Mouse (Mus musculus) retina, adult 2 months (tissue): ENCODE results near the gene Sdc4.
A peak's percentile ranks its signal among the peaks of the same experiment; 100 is the strongest.

Experiments
- DNase-seq: peaks from one replicate; pipeline ENCODE4 v3.0.0-alpha.2; 2012; ENCODE audit warnings: low read depth, low spot score

Gene Sdc4

DNA sequence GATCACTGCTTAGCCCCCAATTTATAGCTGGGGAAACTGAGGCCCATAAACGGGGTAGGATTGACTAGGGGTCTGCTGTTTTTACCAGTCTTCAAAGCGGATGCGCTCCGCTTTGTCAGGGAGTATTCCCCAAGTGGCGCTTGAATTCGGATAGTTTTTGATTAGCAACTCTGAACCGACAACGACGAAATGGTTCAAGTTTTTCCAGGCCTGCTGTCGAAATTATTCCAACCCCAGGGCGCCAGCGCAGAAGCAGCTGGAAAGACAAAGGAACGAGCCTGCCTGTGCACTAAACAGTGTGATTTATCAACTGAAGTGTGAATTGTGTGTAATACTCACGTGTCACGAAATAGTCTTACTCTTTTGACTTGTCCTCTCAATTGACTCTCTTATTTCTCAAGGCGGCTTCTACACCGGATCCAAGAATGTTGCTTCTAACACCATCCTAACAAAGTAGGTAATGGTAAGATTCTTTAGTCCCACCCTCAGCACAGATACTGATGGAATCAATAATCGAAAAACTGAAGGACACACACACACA lies at the start of gene Sdc4:
Gene Sdc4, minus strand, starts transcription at position 428 of the 541 bp plus-strand sequence.
- DNase-seq, result no peak

DNA sequence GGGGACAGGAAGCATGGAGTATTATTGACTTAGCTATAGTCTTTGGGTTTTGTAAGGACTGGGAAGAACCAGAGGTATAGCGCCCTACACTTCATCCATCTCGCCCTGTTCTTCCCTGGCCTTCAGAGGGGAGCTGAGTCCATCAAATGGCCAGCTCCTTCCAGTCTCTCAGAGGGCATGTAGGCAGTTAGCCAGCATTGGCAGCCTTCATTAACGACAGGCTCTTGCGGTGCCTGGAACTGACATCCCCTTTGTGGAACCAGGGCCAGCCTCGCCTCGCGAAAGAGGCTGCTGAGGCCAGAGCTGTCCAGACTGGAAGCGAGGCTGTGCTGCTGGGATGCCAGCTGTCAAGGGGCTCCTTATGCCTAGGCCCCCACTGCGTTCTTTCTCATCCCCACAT lies 44.1 kb upstream of the Sdc4 start:
- DNase-seq, result no peak

DNA sequence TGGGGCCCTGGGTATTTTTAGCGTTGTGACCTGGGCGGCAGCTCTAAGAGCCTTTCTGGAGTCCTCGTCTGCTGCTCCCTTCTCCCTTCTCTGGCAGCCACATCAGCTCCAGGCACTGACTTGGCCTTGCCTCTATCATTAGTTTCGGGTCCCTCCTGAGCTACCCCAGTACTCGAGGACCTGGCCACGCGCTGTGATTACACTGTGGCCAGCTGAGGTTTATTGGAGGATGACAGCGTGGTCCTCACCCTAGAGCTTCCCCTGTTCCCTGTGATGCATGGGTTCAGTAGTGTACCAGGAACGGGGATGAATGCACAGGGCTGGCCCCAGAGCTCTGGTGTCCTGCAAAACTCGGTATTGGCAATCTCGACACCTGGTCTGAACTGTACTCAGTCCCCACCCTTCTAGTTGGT lies 43.4 kb upstream of the Sdc4 start:
- no peak for DNase-seq

DNA sequence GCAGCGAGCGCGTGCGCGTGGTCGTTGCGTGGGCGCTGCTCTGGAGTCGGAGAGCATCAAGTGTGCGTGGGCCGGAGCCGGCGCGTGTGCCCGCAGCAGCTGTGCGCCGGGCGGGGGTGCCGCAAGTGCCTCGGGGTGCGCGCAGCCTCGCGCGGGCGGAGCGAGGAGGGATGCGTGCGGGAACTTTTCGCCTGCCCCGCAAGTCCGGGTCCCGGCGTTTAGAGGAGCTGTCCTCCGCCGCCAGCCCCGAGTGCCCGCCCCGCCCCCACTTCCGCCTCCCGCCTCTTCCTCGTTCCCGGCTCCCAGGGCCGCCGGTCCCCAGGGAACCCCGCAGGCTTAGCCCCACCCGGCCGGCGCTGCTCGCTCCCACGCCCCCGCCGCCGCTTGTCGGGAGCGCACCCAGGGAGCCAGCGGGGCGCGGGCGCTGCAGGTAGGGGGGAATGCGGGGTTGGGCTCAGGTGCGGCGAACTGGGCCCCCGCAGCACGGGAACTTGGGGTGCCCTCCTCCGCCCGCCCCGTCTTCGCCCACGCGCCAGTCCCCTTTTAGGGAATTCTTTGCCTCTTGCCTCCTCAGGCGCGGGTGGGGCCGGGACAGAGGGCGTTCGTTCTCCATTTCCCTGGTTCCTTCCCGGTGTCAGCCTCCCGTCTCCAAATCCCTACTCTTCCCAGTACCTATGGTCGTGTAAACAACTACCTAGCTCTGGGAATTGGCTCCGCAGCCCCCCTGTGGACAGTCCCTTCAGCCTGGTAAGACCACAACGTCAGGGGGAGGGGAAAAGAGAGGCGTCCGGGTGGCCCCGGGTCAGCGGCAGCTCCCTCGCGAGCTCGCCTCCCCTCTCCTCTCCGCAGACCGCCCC lies 42.8 kb upstream of the Sdc4 start:
- no peak for DNase-seq

DNA sequence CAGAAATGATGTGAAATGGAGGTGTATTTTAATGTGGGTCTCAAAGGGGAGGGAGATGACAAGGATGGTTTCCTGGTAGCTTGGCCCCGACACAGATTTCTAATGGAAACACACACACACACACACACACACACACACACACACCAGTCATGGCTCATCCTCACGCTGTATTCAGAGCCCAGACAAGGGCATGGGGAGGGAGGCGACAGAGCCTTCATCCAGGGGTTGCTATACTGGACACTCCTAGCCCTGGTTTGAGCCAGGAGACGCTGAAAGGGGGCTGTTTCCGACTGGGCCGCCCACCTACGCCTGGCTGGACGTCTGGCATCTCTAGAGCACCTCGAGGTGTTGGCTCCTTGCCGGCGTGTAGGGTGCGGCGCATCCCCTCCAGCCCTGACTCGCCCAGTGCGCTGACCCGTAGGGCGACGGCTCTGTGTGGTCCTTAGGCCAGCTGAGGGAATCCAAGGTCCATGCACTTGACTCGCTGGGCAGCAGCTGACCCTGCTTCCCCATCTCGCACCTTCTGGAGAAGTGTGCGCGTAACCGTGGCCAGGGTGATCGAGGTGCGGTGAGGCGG lies 42.1 kb upstream of the Sdc4 start, which contains the start of gene Dbndd2:
Gene Dbndd2, plus strand, starts transcription at position 426 of the 577 bp plus-strand sequence.
- no peak for DNase-seq

DNA sequence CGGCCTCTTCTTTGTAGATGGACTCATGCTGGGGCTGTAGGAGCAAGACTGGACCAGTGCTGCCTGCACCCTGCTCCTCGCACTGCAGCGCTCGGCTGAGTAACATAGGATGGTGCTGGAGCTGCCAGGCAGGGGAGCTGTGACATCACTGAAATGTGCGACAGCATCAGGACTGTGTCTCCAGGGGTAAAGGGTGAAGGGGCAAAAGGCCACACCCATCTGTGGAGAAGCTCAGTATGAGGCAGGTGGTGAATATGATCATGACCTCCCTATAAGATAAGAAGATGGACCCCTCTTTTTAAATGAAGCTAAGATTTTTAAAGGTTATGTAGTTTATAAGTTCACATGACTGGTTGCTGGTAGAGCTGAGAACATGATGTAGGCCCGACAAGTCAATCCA lies 29.9 kb upstream of the Sdc4 start, which contains the start of gene Trp53tg5:
Gene Trp53tg5, minus strand, starts transcription at position 101 of the 400 bp plus-strand sequence.
- no peak for DNase-seq

DNA sequence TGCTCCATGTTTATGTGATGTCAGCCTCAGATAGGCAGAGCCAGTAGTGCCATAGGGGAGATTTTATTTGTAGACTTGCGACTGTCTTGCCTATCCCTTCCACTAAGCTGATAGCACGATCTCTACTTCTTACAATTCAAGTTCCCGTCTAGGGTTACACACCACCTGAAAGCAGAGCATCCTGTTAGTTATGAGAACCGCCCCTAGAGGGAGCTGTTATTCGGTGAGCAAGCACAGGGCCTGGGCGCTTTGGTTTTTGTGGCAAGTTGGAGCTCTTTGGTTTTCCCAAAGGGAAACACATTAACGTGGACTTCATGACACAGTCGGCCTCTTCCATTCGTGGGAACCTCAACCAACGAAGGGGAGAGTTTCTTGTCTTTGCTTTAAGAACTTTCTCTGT lies 26.6 kb upstream of the Sdc4 start:
- DNase-seq, result no peak

DNA sequence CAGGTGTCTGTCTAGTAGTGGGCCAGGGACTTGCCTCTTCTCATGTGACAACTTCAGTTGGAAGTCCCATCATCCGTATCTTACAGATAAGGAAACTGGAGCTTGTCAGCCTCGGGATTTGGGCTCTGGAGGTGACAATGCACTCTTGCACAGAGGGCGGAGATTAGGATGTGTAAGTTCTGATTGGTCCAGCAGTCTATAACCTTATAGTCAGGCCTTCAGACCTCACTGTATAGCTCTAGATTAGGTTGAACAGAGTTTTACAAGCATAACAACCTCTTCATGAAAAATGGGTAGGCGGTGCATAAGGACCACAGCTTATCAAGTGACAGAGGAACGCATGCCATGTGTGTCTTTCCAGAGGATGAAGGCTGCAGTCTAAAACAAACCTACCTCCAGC lies 23.1 kb upstream of the Sdc4 start:
- no peak for DNase-seq

DNA sequence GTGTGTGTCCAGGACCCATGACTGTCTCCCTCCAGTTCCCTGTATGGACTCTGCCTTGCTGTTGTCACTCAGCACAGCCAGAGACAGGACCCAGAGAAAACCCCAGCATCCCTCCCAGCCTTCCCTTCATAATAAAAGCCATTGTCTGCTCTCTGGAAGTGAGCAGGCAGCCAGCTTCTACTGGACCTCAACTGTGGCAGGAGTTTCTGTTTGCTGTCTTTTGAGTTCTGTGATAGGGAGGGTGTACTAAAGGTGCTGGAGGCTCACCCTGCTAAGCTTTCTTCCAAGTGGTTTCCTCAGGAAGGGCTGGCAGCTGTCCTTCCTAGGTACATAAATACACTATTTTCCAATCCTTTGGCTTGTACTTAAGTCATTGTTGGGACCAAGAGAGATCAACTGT lies 21.5 kb upstream of the Sdc4 start:
- DNase-seq, result no peak

DNA sequence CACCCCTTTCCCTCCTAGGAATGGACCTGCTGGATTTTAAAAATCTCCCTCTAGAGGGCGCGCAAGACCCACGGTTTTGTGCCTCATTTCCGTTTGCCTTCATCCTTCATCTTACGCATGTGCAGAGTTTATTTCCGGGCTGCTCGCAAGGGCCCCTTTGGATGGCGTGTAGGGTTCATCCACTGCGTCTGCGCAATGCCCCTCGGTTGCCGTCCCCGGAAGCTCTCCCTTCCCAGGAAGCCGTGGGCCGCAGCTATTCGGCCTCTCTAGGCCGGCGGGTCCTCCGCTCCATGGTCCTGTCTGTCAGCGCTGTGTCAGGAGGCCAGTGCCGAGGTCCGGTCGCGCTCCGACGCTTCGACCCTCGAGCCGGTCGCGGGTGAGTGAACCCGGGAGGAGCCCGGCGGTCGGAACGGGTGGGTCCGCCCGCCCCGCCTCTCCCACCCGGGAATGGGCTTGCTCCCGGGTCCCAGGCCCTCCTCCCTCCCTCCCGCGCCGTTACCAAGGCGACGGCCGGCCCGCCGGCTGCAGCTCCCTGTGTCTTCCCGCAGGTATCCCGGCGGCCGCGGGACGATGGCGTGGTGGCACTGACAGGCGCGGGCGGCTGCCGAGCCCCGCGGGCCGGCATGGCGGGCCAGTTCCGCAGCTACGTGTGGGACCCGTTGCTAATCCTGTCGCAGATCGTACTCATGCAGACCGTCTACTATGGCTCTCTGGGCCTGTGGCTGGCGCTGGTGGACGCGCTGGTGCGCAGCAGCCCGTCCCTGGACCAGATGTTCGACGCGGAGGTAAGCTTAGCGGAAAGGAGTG lies 17.3 kb upstream of the Sdc4 start, which contains the start of gene Gm20458:
Gene Gm20458, plus strand, starts transcription at position 223 of the 807 bp plus-strand sequence.
- peak; percentile 98 for DNase-seq

DNA sequence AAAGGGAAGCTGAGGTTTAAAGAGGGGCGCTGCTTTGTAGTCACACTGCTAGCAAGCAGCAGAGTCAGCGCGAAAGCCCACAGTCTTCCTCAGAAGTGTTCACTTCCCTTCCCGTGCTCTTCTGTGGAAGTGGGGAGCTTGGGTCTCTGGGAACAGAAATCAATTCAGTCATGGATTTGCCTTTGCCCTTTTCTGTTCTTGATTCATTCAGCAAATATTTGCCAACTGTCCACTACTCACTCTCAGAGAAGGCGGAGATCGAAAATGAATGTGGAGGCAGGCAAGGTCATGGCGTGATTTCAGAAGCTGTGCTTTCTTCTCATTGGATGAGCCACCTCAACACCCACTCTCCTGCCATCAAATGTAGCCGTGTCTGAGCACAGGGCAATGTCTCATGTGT lies 14.8 kb upstream of the Sdc4 start:
- no peak for DNase-seq

DNA sequence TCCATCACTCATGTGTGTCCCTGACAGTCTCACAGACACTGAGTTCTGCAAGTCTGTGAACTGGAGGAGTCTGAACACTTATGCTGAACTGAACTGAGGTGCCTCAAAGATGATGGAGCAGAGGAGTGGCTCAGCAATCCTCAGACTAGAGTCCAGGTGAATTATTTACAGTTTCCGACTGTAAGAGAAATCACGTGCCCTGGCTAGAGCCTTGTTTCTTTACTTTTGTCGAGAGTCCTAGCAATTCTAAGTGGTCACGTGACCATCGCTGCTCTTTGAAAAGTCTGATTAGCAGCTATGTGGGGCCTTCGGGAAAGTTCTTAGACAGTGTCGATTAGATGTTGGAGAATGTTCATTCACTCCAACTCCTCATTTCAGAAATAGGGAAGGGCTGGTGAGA lies 14.3 kb upstream of the Sdc4 start:
- no peak for DNase-seq

DNA sequence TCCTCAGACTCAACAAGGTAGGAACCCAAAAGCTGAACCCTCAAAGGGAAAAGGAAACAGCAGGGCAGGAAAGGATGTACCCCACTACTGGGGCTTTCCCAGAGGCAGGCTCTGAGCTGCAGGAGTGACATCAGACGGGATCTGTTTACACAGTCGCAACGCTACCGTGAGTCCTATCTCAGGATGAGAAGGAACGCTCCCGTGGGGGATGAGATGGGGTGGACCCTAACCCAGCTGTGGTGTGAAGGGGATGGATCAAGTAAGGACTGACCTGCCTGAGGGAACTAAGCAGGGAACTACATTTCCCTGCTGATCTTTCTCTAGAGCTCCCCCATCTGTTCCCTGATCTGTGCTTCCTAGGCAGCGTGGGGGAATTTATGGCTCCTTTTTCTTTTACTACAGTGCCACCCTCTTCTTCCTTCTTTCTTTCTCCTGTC lies 13.2 kb upstream of the Sdc4 start, which contains the start of gene Sys1:
Gene Sys1, plus strand, starts transcription at position 101 of the 437 bp plus-strand sequence.
- no peak for DNase-seq

DNA sequence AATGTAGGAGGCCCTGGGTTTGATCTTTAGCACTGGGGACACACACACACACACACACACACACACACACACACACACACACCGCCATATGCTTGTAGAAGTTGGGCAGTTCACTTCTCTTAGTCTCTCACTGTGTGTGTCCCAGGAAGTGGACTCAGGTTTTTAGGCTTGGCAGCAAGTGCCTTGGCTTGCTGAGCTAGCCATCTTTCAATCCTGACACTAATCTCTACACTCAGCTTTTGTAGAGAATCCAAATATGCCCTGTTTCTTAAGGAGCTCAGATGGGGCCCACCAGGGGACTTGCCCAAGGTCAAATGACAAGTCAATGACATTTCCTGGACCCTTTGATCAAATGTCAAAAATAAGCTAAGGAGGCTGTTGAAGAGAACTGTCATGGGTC lies 12.7 kb upstream of the Sdc4 start:
- no peak for DNase-seq

DNA sequence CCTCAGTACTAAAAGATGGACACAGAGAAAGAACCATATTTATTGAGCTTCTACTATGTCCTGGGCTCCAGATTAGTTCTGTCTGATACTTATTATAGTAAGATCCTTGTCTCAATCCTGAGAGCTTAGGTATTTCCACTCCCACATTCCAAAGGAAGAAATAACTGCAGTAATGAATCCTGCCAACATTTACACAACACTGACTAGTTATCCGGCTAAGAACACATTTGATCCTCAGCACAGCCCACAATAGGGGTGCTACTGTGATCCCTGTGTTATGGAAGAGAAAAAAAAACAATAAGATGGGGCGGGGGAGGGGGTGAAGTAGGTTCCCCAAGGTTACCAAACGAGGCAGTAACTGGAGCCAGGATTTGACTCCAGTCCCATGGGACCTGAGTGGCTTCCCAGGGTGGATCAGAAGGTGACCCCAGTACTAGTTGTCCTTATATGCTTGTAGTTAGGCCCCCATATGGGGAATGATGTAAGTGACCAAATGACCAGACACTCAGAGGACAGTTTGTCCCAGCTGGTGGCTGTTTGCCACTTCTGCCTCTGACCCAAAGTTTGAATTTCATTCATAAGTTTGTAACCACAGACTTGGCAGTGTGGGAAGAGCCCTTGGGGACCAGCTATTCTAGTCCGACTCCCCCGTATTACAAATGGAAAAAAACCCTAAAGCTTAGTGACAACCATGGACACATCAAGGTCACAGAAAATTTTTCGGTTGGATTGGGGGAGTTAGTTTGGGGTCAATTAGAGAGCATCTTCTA lies 11.9 kb upstream of the Sdc4 start:
- DNase-seq, result no peak

DNA sequence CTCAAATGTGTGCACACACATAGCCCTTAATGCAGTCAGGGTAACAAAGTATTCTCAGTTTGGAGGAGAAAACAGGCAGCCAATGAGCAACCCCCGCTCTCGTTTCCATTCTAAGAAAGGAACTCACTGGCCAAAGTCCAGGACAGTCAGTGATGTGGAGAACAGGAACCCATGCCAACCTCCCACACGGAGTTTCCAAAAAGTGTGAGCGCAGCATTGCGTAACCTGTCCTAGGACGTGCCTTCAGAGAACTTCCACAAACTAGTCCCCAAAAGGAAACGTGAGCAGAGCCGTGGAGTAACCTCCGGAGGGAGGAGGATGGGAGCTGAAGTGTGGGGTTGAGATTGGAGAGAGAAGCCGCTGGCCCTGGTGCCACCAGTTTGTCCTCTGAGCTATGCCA lies 11.2 kb upstream of the Sdc4 start:
- no peak for DNase-seq

DNA sequence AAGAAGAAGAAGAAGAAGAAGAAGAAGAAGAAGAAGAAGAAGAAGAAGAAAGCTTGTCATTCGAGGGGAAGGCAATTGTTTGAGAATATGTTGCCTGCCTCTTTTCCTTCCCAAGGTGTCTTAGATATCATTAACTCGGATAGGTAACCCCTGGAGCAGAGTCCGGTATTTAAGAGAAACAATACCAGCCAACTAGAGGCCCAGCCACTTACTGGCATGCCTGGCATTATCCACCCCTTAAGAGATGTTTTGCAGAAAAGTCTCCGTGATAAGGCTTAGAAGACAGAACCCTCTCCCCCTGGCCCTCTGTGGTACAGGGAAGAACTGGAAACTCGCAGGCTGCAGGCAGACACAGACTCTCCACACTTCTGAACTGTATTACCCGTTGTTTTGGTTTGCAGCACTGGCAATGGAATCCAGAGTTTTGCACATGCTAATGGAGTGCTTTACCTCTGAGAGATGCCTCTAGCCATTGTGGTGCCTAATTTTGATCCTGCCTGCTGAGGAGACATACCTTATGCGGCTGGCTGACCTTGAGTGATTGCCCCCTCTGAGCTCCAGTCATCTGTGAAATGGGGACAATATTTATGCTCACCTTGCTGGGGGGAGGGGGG lies 10.3 kb upstream of the Sdc4 start:
- no peak for DNase-seq

DNA sequence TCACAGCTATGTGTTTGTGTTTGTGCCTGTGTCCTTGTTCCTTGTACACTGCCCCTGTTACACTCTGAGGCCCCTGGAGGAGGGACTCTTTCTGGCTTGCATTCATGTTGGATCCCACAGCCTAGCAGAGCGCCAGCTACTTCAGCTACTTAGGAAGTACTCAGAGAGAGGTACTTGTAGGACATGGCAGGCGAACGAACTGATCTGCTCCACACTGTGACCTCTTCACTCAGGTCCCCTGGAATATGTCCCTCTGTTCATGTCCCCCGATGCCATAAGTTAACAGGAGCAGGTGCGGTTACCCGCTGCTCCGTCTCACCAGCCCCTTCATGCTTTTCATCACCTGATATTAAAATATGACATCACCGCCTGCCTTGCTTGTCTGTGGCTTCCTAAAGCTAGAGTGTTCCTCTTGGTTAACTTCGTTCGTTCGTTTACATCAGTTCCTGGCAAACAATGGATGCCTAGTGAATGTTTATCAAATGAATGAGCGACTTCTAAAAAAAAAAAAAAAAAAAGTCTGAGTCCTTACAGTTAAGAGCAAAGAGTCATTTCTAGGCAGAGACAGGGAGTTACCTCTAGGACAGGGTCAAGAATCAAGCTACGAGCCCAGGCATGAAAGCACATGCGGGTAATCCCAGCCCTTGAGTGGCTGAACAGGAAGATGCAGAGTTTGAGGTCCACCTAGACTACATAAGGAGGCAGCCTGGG lies 9.5 kb upstream of the Sdc4 start:
- DNase-seq, result no peak

DNA sequence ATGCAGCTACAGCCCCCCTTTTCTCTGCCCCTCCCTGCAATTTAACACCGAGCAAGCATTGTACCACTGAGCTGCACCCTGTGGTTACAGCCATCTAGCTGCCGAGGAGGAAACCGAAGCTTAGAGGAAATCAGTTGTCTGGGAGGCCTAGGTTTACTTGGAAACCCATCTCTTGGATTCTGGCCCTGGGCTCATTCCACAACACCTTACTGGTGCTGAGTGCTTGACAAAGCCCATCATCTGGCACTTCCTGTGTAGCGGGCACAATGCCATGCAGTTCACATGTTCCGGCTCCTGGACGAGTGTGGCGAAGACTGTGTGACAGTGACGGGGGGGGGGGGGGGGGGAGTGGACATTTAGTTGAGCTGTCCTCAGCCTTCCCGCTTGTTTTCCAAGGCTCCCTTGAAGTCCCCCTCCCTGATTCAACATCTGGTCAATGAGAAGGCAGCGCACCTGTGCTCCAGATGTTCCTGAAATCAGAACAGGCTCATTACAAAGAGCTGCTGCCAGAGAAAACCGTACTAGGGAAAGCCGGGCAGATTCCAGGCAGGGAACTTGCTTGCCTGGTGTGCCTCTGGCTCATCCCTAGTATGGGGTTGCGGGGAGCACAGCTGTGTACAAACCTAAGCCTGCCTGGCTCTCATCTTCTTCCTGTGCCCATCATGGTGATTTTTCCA lies 8.5 kb upstream of the Sdc4 start:
- DNase-seq, result no peak
